Mouse (Mus musculus): ENCODE results near the gene Stim1.

GRCm38 (mm10) chr7:102302471-102302870 is 34.9 kb downstream of the Stim1 start:
- TF ChIP-seq POLR2A (IDR thresholded peaks at IDR 0.05; ENCODE audit: insufficient read length, low read depth): no peak
- TF ChIP-seq USF1 (IDR thresholded peaks at IDR 0.05; ENCODE audit: low read depth): no peak
- TF ChIP-seq SRF (IDR thresholded peaks at IDR 0.05; ENCODE audit: control insufficient read depth, insufficient read length, low read depth): no peak
- TF ChIP-seq MYOG (IDR thresholded peaks at IDR 0.05; ENCODE audit: control insufficient read depth in 1 of 3, insufficient read depth in 1 of 3, insufficient read length in 2 of 3, low read depth in 2 of 3): no peak
- no peak for TF ChIP-seq TCF3 (IDR thresholded peaks at IDR 0.05; ENCODE audit: insufficient read length, low read depth)
- no peak for TF ChIP-seq MAX (IDR thresholded peaks at IDR 0.05; ENCODE audit: low read depth)
- no peak for TF ChIP-seq REST (IDR thresholded peaks at IDR 0.05; ENCODE audit: insufficient read depth, insufficient read length)
- no peak for TF ChIP-seq POLR2AphosphoS2 (IDR thresholded peaks at IDR 0.05; ENCODE audit: insufficient read length, low read depth)
- TF ChIP-seq MYOD1 (IDR thresholded peaks at IDR 0.05; ENCODE audit: control insufficient read depth in 1 of 3, insufficient read length in 2 of 3, low read depth in 2 of 3): no peak
- no peak for TF ChIP-seq CEBPB (IDR thresholded peaks at IDR 0.05; ENCODE audit: insufficient read depth, poor library complexity, severe bottlenecking)

Data from myocyte (in vitro differentiated cells).